Mouse (Mus musculus) E14TG2a.4 (cell line): ENCODE measurements around the gene Cenpj.

Experiments used
- CTCF ChIP-seq: conservative IDR thresholded peaks from 2 replicates; pipeline ENCODE4 v1.5.1; 2014; ENCODE audit warnings: low read length
- NANOG ChIP-seq: IDR thresholded peaks from 2 replicates; pipeline ENCODE4 v1.6.1; 2014; ENCODE audit warnings: borderline replicate concordance, low read length, mixed read lengths
- POU5F1 ChIP-seq: IDR thresholded peaks from 2 replicates; pipeline ENCODE4 v1.6.1; 2014; ENCODE audit warnings: low read length, borderline replicate concordance

DNA sequence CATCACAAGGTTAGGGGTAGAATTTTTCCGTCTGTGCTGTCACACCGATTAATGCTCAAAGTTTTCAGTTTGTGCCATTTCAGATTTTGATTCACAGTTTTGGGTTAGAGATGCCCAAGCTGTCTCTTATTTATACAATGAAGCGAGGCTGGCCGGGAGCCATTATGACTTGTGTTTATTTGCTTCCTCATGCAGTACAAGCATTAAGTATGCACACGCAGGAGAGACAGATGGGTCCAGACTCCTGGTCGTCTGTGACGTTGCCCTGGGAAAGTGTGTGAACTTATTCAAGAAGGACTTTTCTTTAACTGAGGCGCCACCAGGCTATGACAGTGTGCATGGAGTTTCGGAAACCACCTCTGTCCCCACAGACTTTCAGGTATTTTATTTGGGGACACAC is 26.8 kb upstream of the Cenpj start:
- TF ChIP-seq CTCF (no peak), NANOG (no peak), POU5F1 (no peak)
